Mouse (Mus musculus) ovary, postnatal 36 days (tissue): ENCODE measurements around the gene Rasef.
A peak's percentile ranks its signal among the peaks of the same experiment; 100 is the strongest.
"Not testable (repeated sequence)": the region's sequence is repeated elsewhere in the genome, so short reads cannot be mapped to it uniquely, and the experiment has no call there.

ENCODE experiments used
- DNase-seq: peaks from one replicate; pipeline ENCODE4 v3.0.0; 2022; ENCODE audit warnings: low spot score, mixed read lengths

Rasef gene

DNA sequence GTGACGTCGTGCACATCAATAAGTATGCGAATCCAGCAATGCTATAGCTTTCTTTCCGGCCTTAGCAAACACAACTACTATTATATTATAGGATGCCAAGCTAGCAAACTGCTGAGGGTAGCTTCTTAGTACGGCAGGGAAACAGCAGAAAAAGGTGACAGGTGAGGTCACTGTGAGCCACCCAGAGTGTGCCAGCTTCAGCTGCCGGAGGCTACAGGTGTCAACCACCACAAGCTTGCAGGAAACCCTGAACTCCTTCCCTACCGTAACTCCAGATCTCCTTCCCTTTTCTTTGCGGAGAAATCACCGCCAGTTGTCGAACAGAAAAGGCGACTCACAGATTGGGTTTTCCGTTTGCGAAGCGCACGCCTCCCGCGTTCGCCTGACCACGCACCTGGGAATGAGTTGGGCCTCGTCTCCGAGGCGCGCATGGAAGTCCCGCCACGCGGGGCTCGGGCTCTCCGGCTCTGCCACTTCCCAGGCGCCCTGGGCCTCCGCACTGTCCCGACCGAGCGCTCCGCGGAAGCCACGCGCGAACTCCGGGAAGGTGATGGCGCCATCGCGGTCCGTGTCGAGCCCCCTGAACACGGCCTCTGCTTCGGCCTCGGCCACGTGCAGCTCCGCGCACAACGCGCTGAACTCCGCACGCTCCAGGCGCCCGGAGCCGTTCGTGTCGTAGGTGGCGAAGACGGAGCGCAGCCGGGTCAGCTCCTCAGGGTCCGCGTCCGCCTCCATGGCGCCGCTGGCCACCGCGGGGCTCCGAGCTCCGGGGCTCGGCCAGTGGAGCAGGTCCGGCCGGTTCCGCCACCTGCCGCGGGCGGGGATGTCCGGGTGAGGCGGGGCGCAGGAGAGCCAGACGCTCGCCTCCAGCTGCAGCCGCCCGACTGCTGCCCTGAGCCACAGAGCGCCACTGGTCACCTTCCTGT is at the start of gene Rasef:
Gene Rasef (minus strand): TSS at position 735 of the 926 bp plus-strand sequence.
- DNase-seq: peak; percentile 52

DNA sequence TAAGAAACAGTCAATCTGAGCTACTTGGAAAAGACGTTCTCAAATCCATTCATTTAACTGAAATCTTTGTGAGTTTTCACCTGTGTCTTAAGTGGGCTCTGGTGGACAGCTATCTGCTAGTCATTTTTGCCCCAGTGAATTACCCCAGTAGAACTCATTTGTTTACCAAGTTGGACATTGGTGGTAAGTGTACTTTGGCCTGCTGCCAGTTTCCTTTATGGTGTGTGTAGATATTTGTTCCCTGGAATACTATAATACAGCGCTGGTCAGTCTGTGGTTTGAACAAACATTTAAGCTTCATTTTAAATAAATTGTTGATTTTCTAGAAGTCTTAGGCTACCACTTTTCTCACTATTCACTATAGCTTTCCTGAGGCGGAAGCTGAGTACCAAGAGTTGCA is 35.8 kb upstream of the Rasef start:
- DNase-seq: no peak

DNA sequence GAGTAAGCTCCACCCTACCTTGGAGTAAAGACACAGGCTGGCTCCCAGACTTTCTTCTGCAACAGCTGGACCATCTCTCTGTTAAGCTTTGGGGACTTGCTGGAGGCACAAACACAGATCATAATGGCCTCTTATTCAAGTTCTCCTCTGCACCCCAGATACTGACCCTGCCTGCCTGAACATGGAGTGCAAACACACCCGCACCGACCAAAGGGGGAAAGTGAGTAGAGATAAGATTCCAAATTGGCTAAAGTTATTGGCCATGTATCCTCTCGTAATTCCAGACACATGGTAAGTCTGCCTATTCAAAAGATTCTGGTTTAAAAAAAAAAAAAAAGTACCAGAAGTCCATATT is 369 bp upstream of the Rasef start:
- DNase-seq: no peak

DNA sequence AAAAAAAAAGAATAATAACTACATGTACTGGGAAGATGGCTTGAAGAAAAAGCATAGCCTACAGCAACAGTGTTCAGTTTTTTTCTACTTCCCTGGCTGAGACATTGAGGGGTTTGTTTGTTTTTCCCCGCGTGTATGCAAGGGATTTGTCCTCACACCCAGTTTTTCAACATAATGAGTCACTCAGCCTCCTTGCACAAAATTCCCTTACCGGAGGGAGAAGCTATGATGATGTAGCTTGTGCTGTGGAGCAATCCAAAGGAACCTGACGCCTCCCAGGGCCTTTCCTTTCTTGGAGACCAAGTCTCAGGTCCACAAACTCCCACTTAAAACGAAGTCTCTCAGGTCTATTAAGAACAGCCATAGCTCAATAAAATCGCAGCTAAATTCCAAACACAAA is 1.3 kb downstream of the Rasef start:
- DNase-seq: no peak

DNA sequence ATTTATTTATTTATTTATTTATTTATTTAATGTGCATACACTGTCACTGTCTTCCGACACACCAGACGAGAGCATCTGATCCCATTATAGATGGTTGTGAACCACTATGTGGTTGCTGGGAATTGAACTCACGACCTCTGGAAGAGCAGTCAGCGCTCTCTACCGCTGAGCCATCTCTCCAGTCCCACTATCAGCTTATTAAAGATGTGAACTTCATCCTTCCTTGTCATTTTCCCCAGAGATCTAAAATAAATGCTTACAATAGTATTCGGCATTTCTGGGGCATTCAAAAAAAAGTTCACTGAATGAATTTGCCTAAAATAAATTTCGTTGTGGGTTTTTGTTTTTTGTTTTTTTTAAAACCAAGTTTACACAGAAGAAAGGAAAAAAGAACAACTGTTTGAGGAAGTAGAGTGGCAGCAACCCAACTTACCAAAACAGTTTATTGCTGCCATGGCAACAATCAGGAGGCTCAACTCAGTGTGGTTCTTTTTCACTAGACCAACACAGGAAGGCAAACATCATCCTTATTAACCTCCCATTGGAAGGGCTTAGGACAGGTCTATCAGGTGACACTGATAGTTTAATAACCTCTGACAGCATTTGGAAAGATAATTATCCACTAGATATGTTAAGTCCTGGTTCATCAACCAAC is 2.6 kb downstream of the Rasef start:
- DNase-seq: no peak

DNA sequence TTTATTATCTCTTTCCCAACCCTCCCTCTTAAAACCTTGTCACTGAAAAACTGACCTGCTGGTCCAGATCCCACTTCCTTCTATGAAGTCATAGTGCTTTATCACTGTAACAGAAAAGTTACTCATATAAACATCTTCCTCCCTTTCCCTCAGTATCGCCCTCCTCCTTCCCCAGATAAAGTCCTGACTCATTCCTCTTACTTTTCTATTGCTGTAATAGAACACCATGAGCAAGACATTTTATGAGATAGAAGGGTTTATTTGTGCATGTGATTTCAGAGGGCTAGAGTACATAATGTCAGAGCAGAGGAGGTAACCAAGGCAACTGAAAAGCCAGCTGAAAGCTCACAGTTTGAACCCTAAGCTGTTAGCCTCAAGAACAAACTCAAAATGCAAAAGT is 6.6 kb downstream of the Rasef start:
- no peak for DNase-seq

DNA sequence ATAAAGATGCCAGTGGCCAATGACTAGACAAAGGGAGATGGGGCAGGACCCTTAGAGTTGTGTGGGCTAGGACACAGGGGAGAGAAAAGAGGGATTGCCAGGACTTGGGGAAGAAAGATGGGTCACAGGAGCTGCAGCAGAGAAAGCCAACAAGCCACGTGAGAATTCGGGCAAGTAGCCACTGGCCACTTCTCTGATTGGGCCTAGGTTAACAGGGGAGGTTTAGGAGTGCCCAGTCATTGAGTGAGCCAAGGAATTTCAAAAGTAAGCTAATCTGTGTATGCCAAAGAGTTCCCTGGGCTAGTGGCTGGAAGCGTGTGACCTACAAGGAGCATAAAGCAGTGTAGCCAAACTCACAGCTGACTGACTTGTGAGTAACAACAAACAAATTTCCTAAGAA is 9.7 kb downstream of the Rasef start:
- DNase-seq: no peak

DNA sequence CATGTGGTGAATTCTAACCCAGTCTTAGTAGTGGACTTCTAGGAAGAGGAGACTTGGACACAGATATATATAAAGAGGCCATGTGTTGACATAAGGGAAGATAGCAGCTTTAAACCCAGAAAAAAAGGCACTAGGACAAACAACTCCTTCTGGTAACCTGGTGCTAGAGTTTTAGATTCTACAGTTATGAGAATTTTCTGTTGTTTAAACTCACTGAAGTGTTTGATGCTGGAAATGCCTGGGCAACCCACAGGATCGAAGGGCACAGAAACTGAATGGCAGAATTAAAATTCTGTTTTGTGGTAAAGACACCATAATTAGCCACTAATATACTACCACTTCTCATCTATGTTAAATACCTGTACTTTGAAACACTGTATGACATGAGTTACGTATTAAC is 15.5 kb downstream of the Rasef start:
- no peak for DNase-seq

DNA sequence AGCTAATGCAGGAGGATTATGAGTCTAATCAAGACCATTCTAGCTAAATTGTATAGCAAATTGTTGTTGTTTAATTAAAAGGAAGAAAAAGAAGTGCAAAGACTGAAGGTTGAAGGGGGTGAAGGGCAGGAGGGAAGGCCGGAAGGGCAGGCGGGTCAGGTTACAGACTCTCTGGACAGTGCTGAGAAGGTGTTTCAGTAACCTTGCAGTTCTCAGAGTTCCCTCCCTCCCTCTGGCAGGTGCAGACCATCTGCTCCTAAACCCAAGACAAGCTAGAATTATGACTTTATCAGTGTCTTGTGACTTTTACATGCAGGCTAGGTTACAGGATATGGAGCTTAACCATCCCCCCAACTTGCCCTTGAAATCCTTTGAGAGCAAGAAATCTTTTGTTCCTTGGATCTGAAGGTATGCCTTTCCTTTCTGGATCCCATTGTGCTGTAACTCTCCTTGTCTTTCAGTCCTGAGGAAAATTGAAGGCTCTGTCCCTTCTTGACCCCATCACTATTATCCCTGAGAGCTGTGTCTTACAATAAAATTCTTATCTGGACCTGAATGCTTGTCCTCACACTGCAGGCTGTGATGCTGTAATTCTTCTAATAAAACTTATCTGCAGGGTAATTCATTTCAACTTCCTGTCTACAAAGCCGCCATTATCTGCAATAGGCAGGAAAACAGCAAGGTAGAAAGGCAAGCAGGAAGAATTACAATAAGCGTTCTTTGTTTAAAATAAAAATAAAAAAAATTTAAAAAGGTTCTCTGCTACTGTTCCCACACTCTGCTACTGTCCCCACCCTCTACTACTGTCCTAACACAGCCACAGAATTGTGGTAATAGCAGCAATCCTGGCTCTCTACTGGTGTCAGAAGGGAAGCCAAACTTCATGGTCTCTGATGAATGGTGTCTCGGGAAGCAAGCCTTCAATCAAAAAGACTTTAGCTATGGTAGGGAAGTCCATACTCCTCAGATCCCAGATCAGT is 16.7 kb downstream of the Rasef start:
- DNase-seq: no peak

DNA sequence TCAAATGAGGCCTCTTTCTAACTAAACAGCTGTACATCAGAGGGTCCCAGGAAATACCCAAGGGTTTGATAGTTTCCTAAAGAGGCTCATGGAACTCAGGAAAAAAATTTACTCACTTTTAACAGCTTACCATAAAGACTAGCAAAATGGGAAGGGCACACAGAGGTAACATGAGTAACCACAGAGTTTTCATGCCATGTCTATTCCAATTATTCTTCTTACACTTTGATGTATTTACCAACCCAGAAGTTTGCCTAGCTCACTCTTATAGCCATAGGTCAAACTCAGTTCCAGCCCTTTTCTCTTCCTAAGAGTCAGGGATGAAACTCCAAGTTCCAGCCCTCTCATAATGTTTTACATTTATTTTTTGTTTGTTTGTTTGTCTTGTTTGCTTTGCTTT is 18.8 kb downstream of the Rasef start:
- no peak for DNase-seq

DNA sequence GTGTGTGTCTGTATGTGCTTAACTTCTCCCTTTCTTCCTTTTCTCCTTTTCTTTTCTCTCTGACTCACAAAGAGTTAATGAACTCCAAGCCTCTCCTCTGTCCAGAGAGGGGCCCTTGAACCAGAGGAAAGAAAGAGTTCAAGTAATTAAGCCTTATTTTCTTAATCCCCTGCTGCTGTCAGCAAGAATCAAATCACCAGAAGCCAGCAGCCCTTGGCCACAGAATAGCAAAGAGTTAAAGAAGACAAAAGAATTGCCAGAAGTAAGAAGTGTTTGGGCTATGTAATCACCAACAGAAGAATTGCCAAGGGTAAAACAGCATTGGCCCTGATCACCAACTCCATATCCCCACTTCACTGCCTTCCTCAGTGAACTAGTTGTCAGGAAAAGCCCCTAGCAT is 20.2 kb downstream of the Rasef start:
- no peak for DNase-seq

DNA sequence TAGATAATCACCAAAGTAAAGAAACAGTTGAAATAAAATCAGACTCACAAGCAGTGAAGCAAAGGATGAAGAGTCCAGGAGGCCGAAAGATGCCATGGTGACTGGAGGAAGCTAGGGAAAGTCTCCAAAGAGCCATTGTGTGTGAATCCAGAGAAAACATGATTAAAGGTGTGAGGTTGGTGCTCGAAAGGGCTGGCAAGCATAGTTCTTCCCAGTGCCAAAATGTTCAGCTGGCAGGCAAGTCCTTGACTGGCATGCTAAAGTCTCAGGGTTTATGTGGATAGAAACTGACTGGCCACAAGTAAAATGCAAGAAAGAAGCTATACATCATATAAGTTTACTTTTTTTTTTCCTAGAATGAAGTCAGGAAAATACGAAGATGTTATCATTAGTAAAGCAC is 22.6 kb downstream of the Rasef start:
- DNase-seq: no peak

DNA sequence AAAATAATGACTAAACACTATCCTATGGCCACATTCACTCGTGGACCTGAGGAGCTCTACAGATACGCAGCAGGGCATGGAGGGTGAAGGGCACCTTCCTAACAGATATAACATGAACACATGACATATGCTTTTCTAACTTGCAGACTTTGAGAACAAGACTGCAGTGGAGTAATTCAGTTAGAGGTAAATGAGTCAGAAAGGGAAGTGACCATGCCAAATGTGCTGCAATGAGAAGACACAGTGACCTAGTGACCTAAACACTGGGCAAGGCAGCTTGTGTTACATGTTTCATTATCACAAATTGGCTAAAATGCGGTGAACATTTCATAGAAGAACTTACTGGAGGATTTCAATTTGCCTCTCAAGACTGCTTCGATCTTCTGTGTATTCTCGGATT is 42.6 kb downstream of the Rasef start:
- no peak for DNase-seq

DNA sequence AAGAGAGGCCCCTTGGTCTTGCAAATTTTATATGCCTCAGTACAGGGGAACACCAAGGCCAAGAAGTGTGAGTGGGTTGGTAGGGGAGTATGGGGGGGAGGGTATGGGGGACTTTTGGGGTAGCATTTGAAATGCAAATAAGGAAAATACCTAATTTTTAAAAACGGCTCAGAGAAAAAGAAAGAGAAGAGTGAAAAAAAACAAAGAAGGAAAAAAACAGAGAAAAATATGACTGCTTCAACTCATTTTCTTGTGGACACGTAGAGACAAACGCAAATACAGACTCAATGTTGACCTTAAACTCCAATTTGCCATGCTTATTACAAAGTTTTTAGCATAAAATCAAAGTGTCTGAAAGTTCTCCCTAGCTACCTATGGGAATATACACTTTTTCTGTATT is 51.4 kb downstream of the Rasef start:
- DNase-seq: no peak

DNA sequence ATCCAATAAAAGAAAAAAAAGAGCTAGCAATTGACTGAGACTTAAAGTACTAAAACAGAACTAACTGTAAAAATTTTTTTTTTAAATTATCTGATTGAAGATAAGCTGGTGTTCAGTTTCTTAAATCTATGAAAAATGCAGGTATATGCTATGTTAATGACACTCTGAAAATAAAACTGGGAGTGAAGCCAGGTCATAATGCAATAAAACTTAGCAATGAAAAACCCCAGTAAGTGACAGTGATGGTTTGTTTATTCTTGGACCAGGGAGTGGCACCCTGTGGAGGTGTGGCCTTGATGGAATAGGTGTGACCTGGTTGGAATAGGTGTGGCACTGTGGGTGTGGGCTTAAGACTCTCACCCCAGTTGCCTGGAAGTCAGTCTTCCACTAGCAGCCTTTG is 71.0 kb downstream of the Rasef start:
- DNase-seq: no peak

DNA sequence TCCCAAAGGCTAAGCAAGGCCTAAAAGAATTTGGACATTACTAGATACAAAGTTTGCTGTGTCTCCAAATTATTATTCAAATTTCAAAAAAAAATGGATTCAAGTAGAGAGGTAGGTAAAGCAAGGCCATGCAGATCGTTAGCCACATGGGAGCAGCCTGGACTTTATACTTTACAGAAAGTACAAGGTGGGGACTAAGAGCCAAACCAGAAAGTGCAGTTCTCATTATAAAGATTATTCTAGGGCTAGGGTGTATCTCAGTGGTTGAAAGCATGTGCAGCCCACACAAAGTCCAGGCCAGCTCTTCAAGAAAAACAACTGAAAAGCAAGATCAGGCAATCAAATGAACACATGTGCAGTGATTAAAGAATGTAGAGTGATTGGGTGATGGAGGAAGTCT is 72.0 kb downstream of the Rasef start:
- DNase-seq: no peak

DNA sequence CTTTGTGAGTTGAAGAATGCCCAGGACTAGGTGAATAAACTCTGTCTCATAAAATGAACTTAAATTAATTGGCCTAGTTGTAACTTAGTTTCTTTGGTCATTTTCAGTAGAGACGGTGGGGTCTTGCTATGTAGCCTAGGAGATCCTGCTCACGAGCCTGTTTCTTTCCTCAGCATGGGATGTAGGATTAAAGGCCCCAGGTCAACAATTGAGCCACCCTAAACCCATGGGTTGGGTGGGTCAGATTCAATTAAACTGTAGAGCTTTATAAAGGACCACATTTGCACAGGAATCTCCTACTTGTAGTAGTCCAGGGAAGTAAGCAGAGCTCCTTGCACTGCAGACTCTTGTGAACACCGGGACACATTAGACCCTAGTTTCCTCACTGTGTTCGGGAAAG is 107.6 kb downstream of the Rasef start, which contains the start of gene Gm428:
Gene Gm428 (plus strand): TSS at position 301 of the 400 bp plus-strand sequence.
- not testable (repeated sequence) for DNase-seq

DNA sequence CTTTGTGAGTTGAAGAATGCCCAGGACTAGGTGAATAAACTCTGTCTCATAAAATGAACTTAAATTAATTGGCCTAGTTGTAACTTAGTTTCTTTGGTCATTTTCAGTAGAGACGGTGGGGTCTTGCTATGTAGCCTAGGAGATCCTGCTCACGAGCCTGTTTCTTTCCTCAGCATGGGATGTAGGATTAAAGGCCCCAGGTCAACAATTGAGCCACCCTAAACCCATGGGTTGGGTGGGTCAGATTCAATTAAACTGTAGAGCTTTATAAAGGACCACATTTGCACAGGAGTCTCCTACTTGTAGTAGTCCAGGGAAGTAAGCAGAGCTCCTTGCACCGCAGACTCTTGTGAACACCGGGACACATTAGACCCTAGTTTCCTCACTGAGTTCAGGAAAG is 122.7 kb downstream of the Rasef start, which contains the start of gene Gm11239:
Gene Gm11239 (plus strand): TSS at position 301 of the 400 bp plus-strand sequence.
- not testable (repeated sequence) for DNase-seq
